Comparison of ENCODE assay signal across 8 mouse cellular contexts in genomic region chr8:46739003-46739949, GRCm38 (mm10). TPM values are rescaled to one million over a fixed set of nuclear protein-coding genes. Genes with fewer than 3 reads are reported as not detected.
DNase-seq lines count a peak whose midpoint lies in the region; ATAC-seq lines count a peak whose summit lies in the region.

Gene Irf2 (plus strand): TSS chr8:46739732.

- DNase-seq in ZHBTc4 (ENCODE audit: low read depth, low spot score): peak; percentile 88
- DNase-seq in cerebellum, postnatal 4 days (ENCODE audit: low spot score in 2 of 2): peak; percentile 38 to 57
- DNase-seq in frontal cortex, postnatal 36 days (ENCODE audit: low spot score in 2 of 2): peak; percentile 71 to 74
- peak; percentile 62 to 74 for DNase-seq in left cerebral cortex, adult 18-20 months (ENCODE audit: low spot score in 2 of 2)
- DNase-seq in retina, postnatal 7 days (ENCODE audit: low read depth, low spot score): peak; percentile 72
- DNase-seq in urinary bladder, adult 18-20 months (ENCODE audit: low spot score in 2 of 2): peak; percentile 69 to 89

- H3K27ac ChIP-seq in hindbrain, embryonic 15.5 days (replicated peaks): peak within 1 kb of the TSS; percentile 91
- H3K27ac ChIP-seq in macrophage: peak within 1 kb of the TSS; percentile 94

- peak within 1 kb of the TSS; percentile 95 for H3K4me2 ChIP-seq in hindbrain, embryonic 15.5 days

- H3K9me3 ChIP-seq in hindbrain, embryonic 15.5 days: no peaks in the 10 kb centered on the region

- peak within 1 kb of the TSS; percentile 94 for H3K9ac ChIP-seq in hindbrain, embryonic 15.5 days

- H3K79me2 ChIP-seq in macrophage (ENCODE audit: inconsistent target): peaks cover 66% of the 10 kb centered on the region

- peak within 1 kb of the TSS; percentile 93 for H3K4me3 ChIP-seq in hindbrain, embryonic 15.5 days
- H3K4me3 ChIP-seq in macrophage (ENCODE audit: inconsistent target): peak within 1 kb of the TSS; percentile 94

- no peaks in the 10 kb centered on the region for H3K36me3 ChIP-seq in hindbrain, embryonic 15.5 days
- H3K36me3 ChIP-seq in macrophage (ENCODE audit: inconsistent target): peaks cover 7% of the 10 kb centered on the region; the same call in 1 of the 2 replicates

- H3K27me3 ChIP-seq in hindbrain, embryonic 15.5 days: no peaks in the 10 kb centered on the region

- peak; percentile 79 for ATAC-seq in hindbrain, embryonic 15.5 days (ENCODE audit: low FRiP score, low read depth)

- WGBS in hindbrain, embryonic 15.5 days: under 1% methylated on average over 49 of the region's 51 CpGs
- 2% methylated on average over 35 of the region's 51 CpGs for WGBS in macrophage (ENCODE audit: missing documents)

- peaks cover 21% of the 10 kb centered on the region for H3K4me1 ChIP-seq in hindbrain, embryonic 15.5 days (replicated peaks)

RNA-seq across cellular contexts. Expression of gene Irf2, which starts in this region (rescaled TPM):
- polyA plus RNA-seq in hindbrain, embryonic 15.5 days (2015; fragmentation: Nextera tagmentation; extraction: Ambion mirVana): 11.2 TPM in 2 replicates
- total RNA-seq in left cerebral cortex, adult 18-20 months (2021): 10 to 100 TPM; 71.4 to 77.4 TPM
- total RNA-seq in macrophage (2018; cell fraction: chromatin; rRNA removed): 100 to 1,000 TPM; 126 to 622 (median 474) TPM
- 100 to 1,000 TPM in 7 of 26 experiments, 10 to 100 TPM in 19; 54.7 to 127 (median 84.0) TPM for total RNA-seq in macrophage (2018; cell fraction: cytosol; rRNA removed)
- total RNA-seq in macrophage (2018; cell fraction: nucleus; rRNA removed): 100 to 1,000 TPM in 22 of 26 experiments, 10 to 100 TPM in 4; 57.1 to 457 (median 191) TPM
- polyA plus RNA-seq in macrophage (2018): 57.1 to 103 TPM (median 64.5 TPM) in 3 replicates

Comparison
In these comparisons a context has a peak if more than half of its experiments do, and no peak if none do; other contexts are left out.
1. Peak in every context shown above with its lines: DNase-seq, ATAC-seq, H3K4me3 ChIP-seq and H3K27ac ChIP-seq.